Mouse (Mus musculus) erythroblast, embryonic 14.5 days (primary cell): Measurements from ENCODE around the gene Fam216a. TPM values are rescaled to one million over a fixed set of nuclear protein-coding genes. Genes with fewer than 3 reads are reported as not detected.
"Not testable (repeated sequence)": the region's sequence is repeated elsewhere in the genome, so short reads cannot be mapped to it uniquely, and the experiment has no call there.

Experiments
- H3K27me3 ChIP-seq: 2 replicates; pipeline ENCODE4 v1.6.1; 2012; ENCODE audit warnings: inconsistent platforms; ENCODE audit not compliant: control insufficient read depth
- H3K36me3 ChIP-seq: 2 replicates; pipeline ENCODE4 v1.6.1; 2012; ENCODE audit warnings: mild to moderate bottlenecking, inconsistent platforms; ENCODE audit not compliant: control insufficient read depth
- H3K4me1 ChIP-seq: 2 replicates; pipeline ENCODE4 v1.6.1; 2012; ENCODE audit warnings: inconsistent platforms; ENCODE audit not compliant: control insufficient read depth
- H3K4me3 ChIP-seq: replicated peaks from 2 replicates; pipeline ENCODE3; 2012; ENCODE audit warnings: moderate library complexity, mild to moderate bottlenecking, inconsistent platforms
- H3K9me3 ChIP-seq: 2 replicates; pipeline ENCODE4 v1.6.1; 2012; ENCODE audit warnings: low read length, inconsistent platforms, mixed read lengths; ENCODE audit not compliant: control insufficient read depth
- GATA1 ChIP-seq: IDR thresholded peaks from 2 replicates; pipeline ENCODE4 v1.6.1; 2012; ENCODE audit warnings: low read length, inconsistent platforms, mixed read lengths
- TAL1 ChIP-seq: IDR thresholded peaks from 3 replicates; pipeline ENCODE4 v1.6.1; 2012; ENCODE audit warnings: low read length, inconsistent platforms, mixed read lengths
- polyA plus RNA-seq: library from polyadenylated mRNA; stranded (reverse); fragments of >175 nt; gene quantifications from 2 replicates; pipeline ENCODE4 v1.2.3, GENCODE M21; 2012

The Fam216a gene
- polyA plus RNA-seq, 1 experiment: 3.2 TPM

GRCm38 (mm10) chr5:122319474-122320204 is 52.5 kb downstream of the Fam216a start:
- Histone ChIP-seq H3K9me3 (no peaks in the 10 kb centered on the region), H3K4me3 (no peak overlapping the region), H3K36me3 (peaks cover 73% of the 10 kb centered on the region), H3K27me3 (no peaks in the 10 kb centered on the region), H3K4me1 (peaks cover 15% of the 10 kb centered on the region)
- TF ChIP-seq TAL1 (no peak), GATA1 (no peak)

GRCm38 (mm10) chr5:122318976-122319375 is 53.2 kb downstream of the Fam216a start:
- H3K4me1 ChIP-seq: peaks cover 16% of the 10 kb centered on the region
- H3K4me3 ChIP-seq, H3K9me3 ChIP-seq, H3K27me3 ChIP-seq: not testable (repeated sequence)
- H3K36me3 ChIP-seq: peaks cover 72% of the 10 kb centered on the region

- peaks cover 76% of the 10 kb centered on the region for H3K36me3 ChIP-seq
These were observed 54.1 kb downstream of the Fam216a start for GRCm38 (mm10) chr5:122318100-122318499.

GRCm38 (mm10) chr5:122317329-122318045 is 54.7 kb downstream of the Fam216a start:
- peaks cover 78% of the 10 kb centered on the region for H3K36me3 ChIP-seq
- TF ChIP-seq TAL1 (no peak), GATA1 (no peak)
- H3K27me3 ChIP-seq: no peaks in the 10 kb centered on the region
- peaks cover 16% of the 10 kb centered on the region for H3K4me1 ChIP-seq
- H3K4me3 ChIP-seq: no peak overlapping the region
- H3K9me3 ChIP-seq: no peaks in the 10 kb centered on the region

More at GRCm38 (mm10) chr5:122318100-122318499, 54.1 kb downstream of the Fam216a start:
- Histone ChIP-seq H3K4me1 (peaks cover 16% of the 10 kb centered on the region), H3K9me3 (no peaks in the 10 kb centered on the region), H3K27me3 (no peaks in the 10 kb centered on the region), H3K4me3 (no peak overlapping the region)
- TF ChIP-seq GATA1: no peak
- no peak for TF ChIP-seq TAL1

- Histone ChIP-seq H3K36me3 (peaks cover 70% of the 10 kb centered on the region), H3K27me3 (no peaks in the 10 kb centered on the region), H3K4me1 (peaks cover 16% of the 10 kb centered on the region), H3K4me3 (peak overlapping the region; percentile 5), H3K9me3 (no peaks in the 10 kb centered on the region)
- no peak for TF ChIP-seq TAL1
- no peak for TF ChIP-seq GATA1
These were observed 57.0 kb downstream of the Fam216a start for GRCm38 (mm10) chr5:122314966-122315667.

Other genes starting within 250 kb of the Fam216a start
- gene Ccdc63, start 231.5 kb downstream of the Fam216a start, polyA plus RNA-seq: not detected in 2 replicates
- gene Ppp1cc, start 214.1 kb downstream of the Fam216a start, polyA plus RNA-seq: 12.7 and 13.8 TPM in 2 replicates
- gene Hvcn1, start 165.6 kb downstream of the Fam216a start, polyA plus RNA-seq: 0.06 TPM in 1 of 2 replicates, not detected in the other
- 0.14 and 0.23 TPM in 2 replicates for gene Tctn1, start 107.9 kb downstream of the Fam216a start, polyA plus RNA-seq
- gene Pptc7, start 88.0 kb downstream of the Fam216a start, polyA plus RNA-seq: 0.08 and 0.12 TPM in 2 replicates
- gene Rad9b, start 18.1 kb downstream of the Fam216a start, polyA plus RNA-seq: 0.04 TPM in 1 of 2 replicates, not detected in the other
- 0.94 and 1.1 TPM in 2 replicates for gene Vps29, start 18.0 kb downstream of the Fam216a start, polyA plus RNA-seq
- 3.3 and 5.1 TPM in 2 replicates for gene Gpn3, start 488 bp downstream of the Fam216a start, polyA plus RNA-seq
- 3.9 and 4.1 TPM in 2 replicates for gene Arpc3, start 19.5 kb upstream of the Fam216a start, polyA plus RNA-seq
- 1.8 and 2.1 TPM in 2 replicates for gene Anapc7, start 49.3 kb upstream of the Fam216a start, polyA plus RNA-seq
- gene Atp2a2, start 129.9 kb upstream of the Fam216a start, polyA plus RNA-seq: 1.3 and 1.4 TPM in 2 replicates
- gene Ift81, start 242.2 kb upstream of the Fam216a start, polyA plus RNA-seq: not detected in 2 replicates